Mouse (Mus musculus) lung, postnatal 0 days (tissue): ENCODE data around the gene Gm13889. TPM values are rescaled to one million over a fixed set of nuclear protein-coding genes. Genes with fewer than 3 reads are reported as not detected.
A peak's percentile ranks its signal among the peaks of the same experiment; 100 is the strongest.

Experiments
- ATAC-seq: fragments of 200-750 bp; cut with Nextera tagmentation; 2 replicates; pipeline ENCODE4 v1.8.0; 2017; ENCODE audit warnings: moderate library complexity
- DNase-seq: peaks from one replicate; pipeline ENCODE4 v3.0.0-alpha.2; 2016; ENCODE audit warnings: low spot score
- H3K27ac ChIP-seq: fragments of 300-500 bp; sonication (generic); 2 replicates; pipeline ENCODE4 v1.5.1; 2014; ENCODE audit warnings: antibody characterized with exemption, mild to moderate bottlenecking, low read length, mixed read lengths
- H3K27me3 ChIP-seq: fragments of 300-500 bp; sonication (generic); replicated peaks from 2 replicates; pipeline ENCODE4 v1.6.1; 2014; ENCODE audit warnings: low read length, mixed read lengths; ENCODE audit not compliant: insufficient read depth
- H3K36me3 ChIP-seq: fragments of 300-500 bp; sonication (generic); 2 replicates; pipeline ENCODE4 v1.6.1; 2014; ENCODE audit warnings: low read length, mixed read lengths; ENCODE audit not compliant: insufficient read depth
- H3K4me1 ChIP-seq: fragments of 300-500 bp; sonication (generic); 2 replicates; pipeline ENCODE4 v1.6.1; 2014; ENCODE audit warnings: antibody characterized with exemption, low read depth, low read length, mixed read lengths; ENCODE audit not compliant: insufficient read depth
- H3K4me2 ChIP-seq: fragments of 300-500 bp; sonication (generic); replicated peaks from 2 replicates; pipeline ENCODE4 v1.6.1; 2014; ENCODE audit warnings: low read depth, mild to moderate bottlenecking, low read length, moderate library complexity, mixed read lengths
- H3K4me3 ChIP-seq: fragments of 300-500 bp; sonication (generic); 2 replicates; pipeline ENCODE4 v1.5.1; 2014; ENCODE audit warnings: low read depth, low read length
- H3K9ac ChIP-seq: fragments of 300-500 bp; sonication (generic); replicated peaks from 2 replicates; pipeline ENCODE4 v1.6.1; 2014; ENCODE audit warnings: low read depth, mild to moderate bottlenecking
- H3K9me3 ChIP-seq: fragments of 300-500 bp; sonication (generic); 2 replicates; pipeline ENCODE4 v1.6.1; 2016; ENCODE audit warnings: low read length, mixed read lengths
- CTCF ChIP-seq: IDR thresholded peaks from 2 replicates; pipeline ENCODE4 v1.5.1; 2016; ENCODE audit warnings: antibody characterized with exemption, mild to moderate bottlenecking
- EP300 ChIP-seq: IDR thresholded peaks from 2 replicates; pipeline ENCODE4 v1.6.1; 2016; ENCODE audit warnings: antibody characterized with exemption, mild to moderate bottlenecking, control low read depth
- WGBS: fragments of 180-500 bp; shearing (Covaris S2); extraction: QIAGEN DNeasy Blood & Tissue Kit; methylation state at CpG from one replicate; pipeline ENCODE4 v1.1.7; 2014; 5-methylcytosine and 5-hydroxymethylcytosine counted together
- polyA plus RNA-seq: library from polyadenylated mRNA; unstranded; fragments of >200 nt; fragmentation: Nextera tagmentation; extraction: Ambion mirVana; gene quantifications from 2 replicates; pipeline ENCODE4 v1.2.1, GENCODE M21; 2015

Gene Gm13889
- polyA plus RNA-seq, 1 experiment from 2014 or later: 64.6 TPM

DNA sequence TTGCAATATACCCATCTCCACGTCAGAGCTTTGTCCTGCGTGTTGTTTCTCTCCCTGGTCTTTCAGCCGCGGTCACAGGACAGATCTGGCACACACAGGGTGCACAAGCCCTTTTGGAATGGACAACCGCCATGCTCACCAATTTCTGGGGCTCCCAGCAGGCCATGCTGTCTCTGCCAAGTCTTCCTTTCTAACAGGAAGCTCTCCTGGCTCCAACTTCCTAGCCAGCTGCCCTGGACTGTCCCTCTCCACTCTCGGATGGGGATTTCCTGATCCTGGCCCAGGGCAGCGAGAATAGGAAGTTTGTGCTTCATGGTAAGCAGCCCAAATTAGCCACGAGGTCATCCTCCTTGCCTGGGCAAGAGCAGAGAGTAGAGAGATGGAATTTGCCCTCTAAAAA is 4.7 kb upstream of the Gm13889 start:
- no peak for TF ChIP-seq EP300
- no peak for TF ChIP-seq CTCF
- Histone ChIP-seq H3K27ac (no peak overlapping the region), H3K4me1 (peaks cover 3% of the 10 kb centered on the region; the same call in 1 of the 2 replicates), H3K27me3 (no peaks in the 10 kb centered on the region), H3K36me3 (no peaks in the 10 kb centered on the region), H3K4me2 (no peak overlapping the region), H3K4me3 (no peak overlapping the region), H3K9me3 (no peaks in the 10 kb centered on the region), H3K9ac (no peak overlapping the region)
- WGBS: 55% methylated on average over 8 of the region's 8 CpGs
- DNase-seq (peak; percentile 39), ATAC-seq (peak; percentile 25)

DNA sequence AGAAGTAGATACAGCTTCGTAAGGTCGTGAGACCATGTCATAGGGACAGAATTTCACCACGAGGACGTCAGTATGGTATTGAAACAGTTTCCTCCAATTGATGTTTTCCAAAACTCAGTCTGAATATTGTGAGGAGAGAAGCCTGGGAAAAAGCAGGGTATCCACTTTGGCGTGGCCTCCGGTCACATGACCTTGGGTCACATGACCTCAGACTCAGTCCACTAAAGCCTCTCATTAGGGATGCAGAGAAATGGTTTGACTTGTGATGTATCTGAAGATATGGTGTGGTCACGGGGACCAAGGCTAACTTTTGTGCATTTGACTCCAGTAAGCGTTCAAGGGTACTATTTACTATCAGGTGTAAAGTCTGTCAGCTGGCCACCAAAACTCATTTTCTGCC is 2.3 kb upstream of the Gm13889 start:
- DNase-seq: no peak
- WGBS: 63% methylated on average over 8 of the region's 8 CpGs
- H3K9ac ChIP-seq: no peak overlapping the region
- ATAC-seq: no peak
- no peak for TF ChIP-seq CTCF
- TF ChIP-seq EP300: no peak
- H3K4me3 ChIP-seq: no peak overlapping the region
- H3K9me3 ChIP-seq: no peaks in the 10 kb centered on the region
- H3K27me3 ChIP-seq: no peaks in the 10 kb centered on the region
- no peak overlapping the region for H3K27ac ChIP-seq
- H3K4me2 ChIP-seq: no peak overlapping the region
- H3K36me3 ChIP-seq: no peaks in the 10 kb centered on the region
- peaks cover 7% of the 10 kb centered on the region; the same call in 1 of the 2 replicates for H3K4me1 ChIP-seq

DNA sequence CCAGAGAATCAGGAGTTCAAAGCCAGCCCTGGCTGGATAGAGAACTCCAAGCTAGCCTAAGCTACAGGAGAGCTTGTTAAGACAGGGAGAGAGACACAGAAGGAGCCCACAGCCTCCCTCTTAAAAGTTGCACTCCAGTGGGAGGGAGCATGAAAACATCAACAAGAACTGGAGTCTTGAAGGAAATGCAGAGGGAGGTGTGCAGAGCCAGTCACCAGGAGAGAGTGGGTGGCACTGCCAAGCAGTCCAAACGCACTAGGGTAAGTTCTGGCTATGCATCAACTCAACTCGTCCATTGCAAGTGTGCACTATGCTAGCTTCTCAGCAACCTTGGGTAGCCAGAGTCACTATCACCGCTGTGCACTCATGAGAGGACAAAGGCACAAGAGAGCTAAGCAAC is 1.2 kb upstream of the Gm13889 start:
- no peaks in the 10 kb centered on the region for H3K9me3 ChIP-seq
- no peak overlapping the region for H3K4me3 ChIP-seq
- H3K9ac ChIP-seq: no peak overlapping the region
- ATAC-seq (no peak), DNase-seq (no peak)
- H3K27ac ChIP-seq: no peak overlapping the region
- H3K27me3 ChIP-seq: no peaks in the 10 kb centered on the region
- no peak for TF ChIP-seq CTCF
- TF ChIP-seq EP300: no peak
- H3K36me3 ChIP-seq: no peaks in the 10 kb centered on the region
- 74% methylated on average over 3 of the region's 3 CpGs for WGBS
- no peak overlapping the region for H3K4me2 ChIP-seq
- H3K4me1 ChIP-seq: peaks cover 7% of the 10 kb centered on the region; the same call in 1 of the 2 replicates

DNA sequence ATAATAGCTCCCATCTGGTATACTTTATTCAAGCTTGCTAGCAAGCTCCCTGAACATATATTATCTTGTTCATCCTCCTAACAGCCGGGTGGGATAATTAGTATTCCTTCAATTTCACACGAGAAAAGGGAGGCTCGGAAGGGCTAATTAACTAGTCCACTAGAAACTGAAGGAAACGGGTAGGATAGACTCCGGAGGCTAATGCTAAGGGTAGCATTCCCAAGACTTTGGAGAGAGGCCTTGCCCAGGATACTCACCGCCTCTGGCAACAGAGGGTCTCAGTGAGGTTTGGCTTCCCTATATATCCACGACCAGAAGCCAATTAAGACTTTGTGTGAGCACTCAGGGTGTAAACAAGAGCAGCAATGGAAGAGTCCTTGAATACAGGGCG is 779 bp upstream of the Gm13889 start:
- no peaks in the 10 kb centered on the region for H3K36me3 ChIP-seq
- H3K4me2 ChIP-seq: no peak overlapping the region
- ATAC-seq (no peak), DNase-seq (no peak)
- H3K9me3 ChIP-seq: no peaks in the 10 kb centered on the region
- TF ChIP-seq EP300 (no peak), CTCF (no peak)
- no peak overlapping the region for H3K27ac ChIP-seq
- H3K4me1 ChIP-seq: peaks cover 7% of the 10 kb centered on the region; the same call in 1 of the 2 replicates
- H3K4me3 ChIP-seq: no peak overlapping the region
- no peak overlapping the region for H3K9ac ChIP-seq
- no peaks in the 10 kb centered on the region for H3K27me3 ChIP-seq
- 65% methylated on average over 8 of the region's 8 CpGs for WGBS

DNA sequence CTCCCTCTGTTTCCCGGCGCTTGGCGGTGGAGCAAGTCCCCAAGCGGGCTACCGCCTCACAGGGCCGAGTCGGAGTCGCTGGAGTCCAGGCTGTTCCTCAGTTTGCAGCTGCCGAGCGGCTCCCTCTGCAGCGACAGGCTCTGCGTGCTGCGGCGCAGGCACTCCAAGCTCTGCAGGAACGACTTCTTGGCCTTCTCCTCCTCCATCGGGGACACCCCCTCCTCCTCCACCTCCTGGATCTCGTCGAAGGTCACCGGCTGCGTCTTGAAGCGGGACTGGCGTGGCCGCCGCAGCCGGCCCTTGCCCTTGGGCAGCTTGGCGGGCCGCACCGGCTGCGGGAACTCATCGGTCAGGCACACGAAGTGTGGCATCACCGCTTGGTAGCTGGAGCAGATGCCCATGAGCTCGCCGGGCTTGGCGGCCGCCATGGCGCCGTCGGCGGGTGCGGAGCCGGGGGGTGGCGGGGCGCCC is 635 bp downstream of the Gm13889 start:
- H3K4me2 ChIP-seq: peak overlapping the region; percentile 60
- H3K27me3 ChIP-seq: no peaks in the 10 kb centered on the region
- no peaks in the 10 kb centered on the region for H3K36me3 ChIP-seq
- DNase-seq (peak; percentile 56), ATAC-seq (peak; percentile 34)
- H3K4me1 ChIP-seq: peaks cover 5% of the 10 kb centered on the region; the same call in 1 of the 2 replicates
- H3K9me3 ChIP-seq: no peaks in the 10 kb centered on the region
- peak overlapping the region; percentile 74 for H3K4me3 ChIP-seq
- 1% methylated on average over 30 of the region's 44 CpGs for WGBS
- H3K9ac ChIP-seq: peak overlapping the region; percentile 69
- H3K27ac ChIP-seq: peak overlapping the region; percentile 91
- no peak for TF ChIP-seq CTCF

DNA sequence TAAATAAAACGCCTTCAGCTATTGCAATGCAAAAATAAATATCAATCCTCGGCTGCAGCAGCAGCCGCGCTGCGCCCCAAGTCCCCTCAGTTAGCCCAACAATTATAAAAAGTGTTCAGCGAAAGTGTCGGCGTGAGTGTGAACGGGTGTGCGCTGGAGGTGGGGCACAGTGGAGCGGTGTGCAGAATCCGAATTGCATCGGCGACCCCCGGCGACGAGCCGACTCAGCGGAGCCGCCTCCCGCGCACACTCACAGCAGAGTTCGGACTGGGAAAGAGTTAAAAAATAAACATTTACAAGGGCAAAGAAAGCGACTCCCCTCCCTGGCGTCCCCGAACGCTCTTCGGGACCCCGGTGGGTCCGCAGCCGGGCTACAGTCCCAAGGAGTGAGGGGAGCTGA is 1.1 kb downstream of the Gm13889 start:
- DNase-seq (no peak), ATAC-seq (no peak)
- H3K9me3 ChIP-seq: no peaks in the 10 kb centered on the region
- peak overlapping the region; percentile 91 for H3K27ac ChIP-seq
- peak overlapping the region; percentile 60 for H3K4me2 ChIP-seq
- peaks cover 4% of the 10 kb centered on the region; the same call in 1 of the 2 replicates for H3K4me1 ChIP-seq
- H3K27me3 ChIP-seq: no peaks in the 10 kb centered on the region
- under 1% methylated on average over 31 of the region's 31 CpGs for WGBS
- no peaks in the 10 kb centered on the region for H3K36me3 ChIP-seq
- TF ChIP-seq EP300 (no peak), CTCF (no peak)
- H3K4me3 ChIP-seq: peak overlapping the region; percentile 74
- H3K9ac ChIP-seq: peak overlapping the region; percentile 69
